Mouse (Mus musculus) cerebellum, adult 11-12 months (tissue): ENCODE measurements around the gene Shb.

Source experiments
- DNase-seq: peaks from one replicate; pipeline ENCODE4 v3.0.0; 2022

Gene Shb

GRCm38 (mm10) chr4:45448481-45448880 lies 83.8 kb downstream of the Shb start:
- no peak for DNase-seq

- DNase-seq: no peak
Observed at GRCm38 (mm10) chr4:45447196-45447595, 85.1 kb downstream of the Shb start.

GRCm38 (mm10) chr4:45445235-45445634 lies 87.0 kb downstream of the Shb start:
- no peak for DNase-seq

GRCm38 (mm10) chr4:45444813-45445212 lies 87.5 kb downstream of the Shb start:
- no peak for DNase-seq

GRCm38 (mm10) chr4:45443652-45444051 lies 88.6 kb downstream of the Shb start:
- DNase-seq: no peak

- DNase-seq: no peak
Observed at GRCm38 (mm10) chr4:45442237-45442636, 90.0 kb downstream of the Shb start.

GRCm38 (mm10) chr4:45441778-45442177 lies 90.5 kb downstream of the Shb start:
- DNase-seq: no peak

- no peak for DNase-seq
Observed at GRCm38 (mm10) chr4:45439281-45439680, 93.0 kb downstream of the Shb start.

- no peak for DNase-seq
Observed at GRCm38 (mm10) chr4:45437010-45437409, 95.3 kb downstream of the Shb start.

GRCm38 (mm10) chr4:45436383-45436913 lies 95.8 kb downstream of the Shb start:
- no peak for DNase-seq

- DNase-seq: no peak
Observed at GRCm38 (mm10) chr4:45435899-45436298, 96.4 kb downstream of the Shb start.

- DNase-seq: no peak
Observed at GRCm38 (mm10) chr4:45434681-45435080, 97.6 kb downstream of the Shb start.

- DNase-seq: no peak
Observed at GRCm38 (mm10) chr4:45434071-45434470, 98.2 kb downstream of the Shb start.

- DNase-seq: peak; percentile 33
Observed at GRCm38 (mm10) chr4:45431806-45432205, 100.5 kb downstream of the Shb start.

GRCm38 (mm10) chr4:45431316-45431715 lies 101.0 kb downstream of the Shb start:
- peak; percentile 69 for DNase-seq

- DNase-seq: peak; percentile 39
Observed at GRCm38 (mm10) chr4:45429451-45429850, 102.8 kb downstream of the Shb start.

- no peak for DNase-seq
Observed at GRCm38 (mm10) chr4:45426724-45427457, 105.4 kb downstream of the Shb start.

GRCm38 (mm10) chr4:45423406-45423805 lies 108.9 kb downstream of the Shb start:
- no peak for DNase-seq

- no peak for DNase-seq
Observed at GRCm38 (mm10) chr4:45422640-45423039, 109.6 kb downstream of the Shb start.

GRCm38 (mm10) chr4:45421519-45422260 lies 110.6 kb downstream of the Shb start:
- no peak for DNase-seq

- no peak for DNase-seq
Observed at GRCm38 (mm10) chr4:45420733-45421132, 111.5 kb downstream of the Shb start.

- no peak for DNase-seq
Observed at GRCm38 (mm10) chr4:45419051-45419450, 113.2 kb downstream of the Shb start.

- DNase-seq: peak; percentile 15
Observed at GRCm38 (mm10) chr4:45418229-45418950, 113.9 kb downstream of the Shb start.
